Mouse (Mus musculus): Measurements from ENCODE around the gene Pde4a. TPM values are rescaled to one million over a fixed set of nuclear protein-coding genes. Genes with fewer than 3 reads are reported as not detected.

Pde4a gene
- polyA plus RNA-seq, 1 experiment from 2014 or later: 11.8 TPM

Other genes starting within 250 kb of the Pde4a start
- 35.2 and 39.4 TPM in 2 replicates for gene Dnmt1, start 205.8 kb upstream of the Pde4a start, polyA plus RNA-seq (2014; fragmentation: Nextera tagmentation; extraction: Ambion mirVana)
- 20.1 and 21.5 TPM in 2 replicates for gene S1pr2, start 188.9 kb upstream of the Pde4a start, polyA plus RNA-seq (2014; fragmentation: Nextera tagmentation; extraction: Ambion mirVana)
- gene Mrpl4, start 163.0 kb upstream of the Pde4a start, polyA plus RNA-seq (2014; fragmentation: Nextera tagmentation; extraction: Ambion mirVana): 151 and 160 TPM in 2 replicates
- gene Icam1, start 149.7 kb upstream of the Pde4a start, polyA plus RNA-seq (2014; fragmentation: Nextera tagmentation; extraction: Ambion mirVana): 13.9 and 14.4 TPM in 2 replicates
- gene Icam4, start 136.3 kb upstream of the Pde4a start, polyA plus RNA-seq (2014; fragmentation: Nextera tagmentation; extraction: Ambion mirVana): 1.3 and 1.9 TPM in 2 replicates
- 0.08 TPM in 1 of 2 replicates, not detected in the other for gene Icam5, start 133.6 kb upstream of the Pde4a start, polyA plus RNA-seq (2014; fragmentation: Nextera tagmentation; extraction: Ambion mirVana)
- 1.1 TPM in 1 of 2 replicates, not detected in the other for gene Zglp1, start 98.6 kb upstream of the Pde4a start, polyA plus RNA-seq (2014; fragmentation: Nextera tagmentation; extraction: Ambion mirVana)
- 0.12 and 0.49 TPM in 2 replicates for gene Gm49373, start 92.6 kb upstream of the Pde4a start, polyA plus RNA-seq (2014; fragmentation: Nextera tagmentation; extraction: Ambion mirVana)
- 45.1 and 50.8 TPM in 2 replicates for gene Fdx1l, start 92.1 kb upstream of the Pde4a start, polyA plus RNA-seq (2014; fragmentation: Nextera tagmentation; extraction: Ambion mirVana)
- 1.3 and 1.4 TPM in 2 replicates for gene Gm38431, start 73.7 kb upstream of the Pde4a start, polyA plus RNA-seq (2014; fragmentation: Nextera tagmentation; extraction: Ambion mirVana)
- 43.9 and 44.9 TPM in 2 replicates for gene Raver1, start 73.7 kb upstream of the Pde4a start, polyA plus RNA-seq (2014; fragmentation: Nextera tagmentation; extraction: Ambion mirVana)
- gene Tyk2, start 34.5 kb upstream of the Pde4a start, polyA plus RNA-seq (2014; fragmentation: Nextera tagmentation; extraction: Ambion mirVana): 11.2 and 11.9 TPM in 2 replicates
- gene Cdc37, start 15.7 kb upstream of the Pde4a start, polyA plus RNA-seq (2014; fragmentation: Nextera tagmentation; extraction: Ambion mirVana): 209 and 212 TPM in 2 replicates
- gene Keap1, start 73.6 kb downstream of the Pde4a start, polyA plus RNA-seq (2014; fragmentation: Nextera tagmentation; extraction: Ambion mirVana): 31.5 and 32.3 TPM in 2 replicates
- gene S1pr5, start 82.7 kb downstream of the Pde4a start, polyA plus RNA-seq (2014; fragmentation: Nextera tagmentation; extraction: Ambion mirVana): 0.18 and 0.26 TPM in 2 replicates
- gene Atg4d, start 99.6 kb downstream of the Pde4a start, polyA plus RNA-seq (2014; fragmentation: Nextera tagmentation; extraction: Ambion mirVana): 47.2 and 51.4 TPM in 2 replicates
- 7.6 and 12.6 TPM in 2 replicates for gene Kri1, start 122.3 kb downstream of the Pde4a start, polyA plus RNA-seq (2014; fragmentation: Nextera tagmentation; extraction: Ambion mirVana)
- 94.7 and 96.9 TPM in 2 replicates for gene Cdkn2d, start 125.7 kb downstream of the Pde4a start, polyA plus RNA-seq (2014; fragmentation: Nextera tagmentation; extraction: Ambion mirVana)
- gene Ap1m2, start 146.6 kb downstream of the Pde4a start, polyA plus RNA-seq (2014; fragmentation: Nextera tagmentation; extraction: Ambion mirVana): 0.30 TPM in 1 of 2 replicates, not detected in the other
- 66.4 and 67.9 TPM in 2 replicates for gene Slc44a2, start 155.0 kb downstream of the Pde4a start, polyA plus RNA-seq (2014; fragmentation: Nextera tagmentation; extraction: Ambion mirVana)
- 103 and 109 TPM in 2 replicates for gene Ilf3, start 202.2 kb downstream of the Pde4a start, polyA plus RNA-seq (2014; fragmentation: Nextera tagmentation; extraction: Ambion mirVana)
- 22.7 and 24.3 TPM in 2 replicates for gene Qtrt1, start 246.1 kb downstream of the Pde4a start, polyA plus RNA-seq (2014; fragmentation: Nextera tagmentation; extraction: Ambion mirVana)

Data from heart, embryonic 14.5 days (tissue).